Mouse (Mus musculus) lung, adult 2 months (tissue): ENCODE measurements around the gene Tagap.

Source experiments
- CTCF ChIP-seq: fragments of 200-500 bp; IDR thresholded peaks from 2 replicates; pipeline ENCODE4 v1.5.1; 2011; ENCODE audit warnings: mild to moderate bottlenecking, low read length, control low read depth; ENCODE audit not compliant: insufficient read depth
- POLR2A ChIP-seq: fragments of 200-500 bp; IDR thresholded peaks from 2 replicates; pipeline ENCODE4 v1.6.1; 2011; ENCODE audit warnings: low read depth, mild to moderate bottlenecking, control low read depth, low read length, borderline replicate concordance; ENCODE audit errors: extremely low read depth

DNA sequence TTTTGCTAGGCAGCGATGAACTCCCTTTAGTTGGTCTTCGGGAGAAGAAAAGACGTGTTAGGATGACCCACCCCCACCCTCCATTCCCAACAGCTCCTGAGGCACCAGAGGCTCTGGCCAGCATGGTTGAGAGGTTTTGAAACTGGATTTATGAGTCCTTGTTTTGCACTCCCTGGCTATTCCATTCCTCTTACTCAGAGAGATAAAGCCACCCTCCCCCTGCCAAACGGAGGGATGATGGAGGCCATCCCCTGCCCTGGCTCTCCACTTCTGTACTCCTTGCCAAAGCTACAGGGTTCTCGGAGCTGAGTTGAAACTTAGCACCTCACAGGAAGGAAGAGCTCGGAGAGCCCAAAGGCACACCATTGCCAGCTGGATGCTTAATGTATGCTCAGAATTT, 26.6 kb upstream of the Tagap start:
- TF ChIP-seq POLR2A (no peak), CTCF (no peak)
